Mouse (Mus musculus) heart, postnatal 0 days (tissue): Measurements from ENCODE around the gene Mxd4.

Experiments used
- CTCF ChIP-seq: IDR thresholded peaks from 2 replicates; pipeline ENCODE4 v1.5.1; 2016; ENCODE audit warnings: antibody characterized with exemption, control low read depth, low read depth
- EP300 ChIP-seq: IDR thresholded peaks from 2 replicates; pipeline ENCODE4 v1.6.1; 2016; ENCODE audit warnings: antibody characterized with exemption, low read depth

- TF ChIP-seq CTCF, result no peak
- no peak for TF ChIP-seq EP300
Observed at GRCm38 (mm10) chr5:34232481-34233220, 45.1 kb upstream of the Mxd4 start.
